Mouse (Mus musculus) forelimb bud, embryonic 11.5 days (tissue): Measurements from ENCODE around the gene Myo9b.

Source experiments
- DNase-seq: peaks from one replicate; pipeline ENCODE4 v3.0.0-alpha.2; 2012; ENCODE audit warnings: low read depth, low spot score

Myo9b gene

GRCm38 (mm10) chr8:71408231-71408630 lies 135.7 kb downstream of the Myo9b start:
- DNase-seq: no peak
